Comparison of ENCODE assay signal across 17 mouse cellular contexts in genomic region chr10:43134027-43134426, GRCm38 (mm10). TPM values are rescaled to one million over a fixed set of nuclear protein-coding genes. Genes with fewer than 3 reads are reported as not detected.
"Had no signal": no experiment of that assay in that cellular context is flagged by ENCODE, and none has a peak within 500 bp of the region (broad histone marks: within the 10 kb centered on the region; RNA-seq: fewer than 3 reads in every experiment).

No protein-coding gene starts in this region.

- H3K4me3 ChIP-seq: neural tube, embryonic 12.5 days; neural tube, embryonic 13.5 days; neural tube, embryonic 15.5 days; stomach, embryonic 15.5 days had no signal

- H3K27ac ChIP-seq: neural tube, embryonic 12.5 days; neural tube, embryonic 13.5 days; neural tube, embryonic 15.5 days; stomach, embryonic 15.5 days; stomach, postnatal 0 days had no signal

- H3K9me3 ChIP-seq: neural tube, embryonic 13.5 days; neural tube, embryonic 15.5 days; stomach, embryonic 15.5 days had no signal

- H3K27me3 ChIP-seq: neural tube, embryonic 12.5 days; neural tube, embryonic 13.5 days; neural tube, embryonic 15.5 days; stomach, embryonic 15.5 days had no signal

- DNase-seq: retina, postnatal 1 day; right cerebral cortex, postnatal 14 days; right cerebral cortex, postnatal 25 days; right cerebral cortex, postnatal 4 days; spleen, adult 18-20 months; thymus, adult 18-20 months; thymus, adult 2 months; thymus, postnatal 14 days; thymus, postnatal 25 days; thymus, postnatal 36 days; thymus, postnatal 4 days had no signal

- H3K36me3 ChIP-seq: neural tube, embryonic 12.5 days; neural tube, embryonic 15.5 days; stomach, embryonic 15.5 days had no signal

- H3K4me1 ChIP-seq: neural tube, embryonic 12.5 days; stomach, embryonic 15.5 days had no signal

RNA-seq across cellular contexts. Expression of gene 9030612E09Rik, which starts 40.5 kb away (rescaled TPM):
- polyA plus RNA-seq: spleen, adult 2 months had no signal
